Mouse (Mus musculus) hindbrain, embryonic 12.5 days (tissue): ENCODE measurements around the gene Camk1g. TPM values are rescaled to one million over a fixed set of nuclear protein-coding genes. Genes with fewer than 3 reads are reported as not detected.
A peak's percentile ranks its signal among the peaks of the same experiment; 100 is the strongest.

ENCODE experiments used
- ATAC-seq: fragments of 200-750 bp; cut with Nextera tagmentation; 2 replicates; pipeline ENCODE4 v1.8.0; 2017; ENCODE audit warnings: moderate TSS enrichment; ENCODE audit not compliant: low FRiP score
- H3K27ac ChIP-seq: fragments of 300-500 bp; sonication (generic); 2 replicates; pipeline ENCODE4 v1.5.1; 2016; ENCODE audit warnings: mild to moderate bottlenecking
- H3K27me3 ChIP-seq: fragments of 300-500 bp; sonication (generic); 2 replicates; pipeline ENCODE4 v1.6.1; 2016; ENCODE audit warnings: mild to moderate bottlenecking
- H3K36me3 ChIP-seq: fragments of 300-500 bp; sonication (generic); 2 replicates; pipeline ENCODE4 v1.6.1; 2016; ENCODE audit warnings: mild to moderate bottlenecking
- H3K4me1 ChIP-seq: fragments of 300-500 bp; sonication (generic); 2 replicates; pipeline ENCODE4 v1.6.1; 2016
- H3K4me2 ChIP-seq: fragments of 300-500 bp; sonication (generic); replicated peaks from 2 replicates; pipeline ENCODE4 v1.6.1; 2016; ENCODE audit warnings: mild to moderate bottlenecking
- H3K4me3 ChIP-seq: fragments of 300-500 bp; sonication (generic); 2 replicates; pipeline ENCODE4 v1.5.1; 2016; ENCODE audit warnings: mild to moderate bottlenecking
- H3K9ac ChIP-seq: fragments of 300-500 bp; sonication (generic); 2 replicates; pipeline ENCODE4 v1.6.1; 2016; ENCODE audit warnings: mild to moderate bottlenecking, moderate library complexity
- H3K9me3 ChIP-seq: fragments of 300-500 bp; sonication (generic); replicated peaks from 2 replicates; pipeline ENCODE4 v1.6.1; 2016; ENCODE audit warnings: mild to moderate bottlenecking
- WGBS: fragments of 180-500 bp; shearing (Covaris S2); methylation state at CpG from one replicate; pipeline ENCODE4 v1.1.7; 2016; 5-methylcytosine and 5-hydroxymethylcytosine counted together
- polyA plus RNA-seq: library from polyadenylated mRNA; unstranded; fragments of >200 nt; fragmentation: Nextera tagmentation; extraction: Ambion mirVana; gene quantifications from 2 replicates; pipeline ENCODE4 v1.2.1, GENCODE M21; 2016

Camk1g gene
- polyA plus RNA-seq, 1 experiment from 2014 or later = 20.3 TPM

DNA sequence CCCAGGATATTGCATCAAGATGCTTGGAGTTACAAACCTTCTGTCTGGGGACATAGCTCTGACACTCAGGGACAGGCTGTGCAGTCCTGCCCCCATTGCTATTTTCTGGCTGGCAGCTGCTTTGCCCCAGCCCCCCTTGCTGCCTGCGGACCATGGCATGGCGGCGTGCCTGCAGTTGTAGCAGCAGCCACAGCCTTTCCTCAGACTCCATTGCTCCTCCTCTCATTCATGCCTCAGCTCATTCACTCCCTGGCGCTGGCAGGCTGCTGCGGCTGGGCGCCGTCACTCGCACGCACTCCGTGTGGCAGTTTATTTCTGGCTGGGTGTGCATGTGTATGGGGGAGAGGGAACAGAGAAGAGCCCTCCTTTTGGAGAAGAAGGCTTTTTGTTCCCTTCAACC lies 2.0 kb downstream of the Camk1g start:
- peak; percentile 59 for ATAC-seq
- 20% methylated on average over 10 of the region's 10 CpGs for WGBS
- Histone ChIP-seq H3K27me3 (no peaks in the 10 kb centered on the region), H3K9me3 (no peaks in the 10 kb centered on the region), H3K36me3 (no peaks in the 10 kb centered on the region), H3K27ac (no peak overlapping the region), H3K4me2 (peak overlapping the region; percentile 71), H3K4me3 (0 out of 2 replicates have a peak overlapping the region, but pooled peaks have one; percentile 0), H3K4me1 (peaks cover 29% of the 10 kb centered on the region), H3K9ac (peak overlapping the region; percentile 9; the same call in 1 of the 2 replicates)

DNA sequence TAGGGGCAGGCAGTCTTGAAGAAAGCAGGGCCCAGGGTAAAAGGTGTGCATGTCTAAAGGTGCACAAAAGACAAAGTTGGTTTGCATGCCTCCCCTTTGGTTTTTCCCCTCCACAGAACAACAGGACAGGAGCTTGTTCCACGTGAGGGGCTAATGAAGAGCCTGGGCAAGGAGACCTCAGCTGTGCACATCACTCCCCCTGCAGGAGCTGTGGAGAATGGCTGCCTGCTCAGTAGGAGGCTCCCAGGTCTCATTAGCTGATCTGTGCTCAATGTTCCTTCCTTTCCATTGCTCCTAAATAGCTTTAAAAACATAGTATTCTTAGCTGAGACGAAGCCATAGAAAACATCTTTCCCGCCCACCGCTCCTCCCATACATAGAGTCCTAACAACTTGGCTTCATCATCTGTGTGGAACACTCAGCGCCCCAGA lies 6.3 kb downstream of the Camk1g start:
- Histone ChIP-seq H3K4me3 (no peak overlapping the region), H3K4me2 (no peak overlapping the region), H3K9ac (no peak overlapping the region), H3K36me3 (peaks cover 12% of the 10 kb centered on the region; the same call in 1 of the 2 replicates), H3K4me1 (peaks cover 13% of the 10 kb centered on the region), H3K27ac (no peak overlapping the region), H3K9me3 (no peaks in the 10 kb centered on the region), H3K27me3 (no peaks in the 10 kb centered on the region)
- ATAC-seq = no peak
- WGBS = 66% methylated on average over 5 of the region's 5 CpGs

DNA sequence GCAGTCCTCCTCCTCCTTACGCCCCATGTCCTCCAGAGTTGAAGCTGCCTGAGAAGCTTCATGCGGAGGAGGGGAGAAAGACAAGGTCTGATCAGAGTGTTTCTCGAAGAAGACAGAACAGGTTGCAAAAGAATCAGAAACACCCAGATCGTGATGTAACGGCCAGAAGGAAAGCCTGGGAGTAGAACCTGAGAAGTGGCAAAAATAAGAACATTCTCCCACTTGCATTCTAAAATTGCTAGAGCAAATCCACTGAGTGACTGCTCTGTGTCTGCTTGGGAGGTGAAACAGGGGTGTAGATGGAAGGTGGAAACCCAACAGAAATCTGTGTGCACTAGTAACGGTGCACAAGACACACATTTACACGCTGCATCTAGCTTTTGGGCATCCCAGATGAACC lies 8.0 kb downstream of the Camk1g start:
- Histone ChIP-seq H3K4me3 (no peak overlapping the region), H3K4me1 (no peaks in the 10 kb centered on the region), H3K27me3 (no peaks in the 10 kb centered on the region), H3K4me2 (no peak overlapping the region), H3K36me3 (peaks cover 12% of the 10 kb centered on the region), H3K9me3 (no peaks in the 10 kb centered on the region), H3K27ac (no peak overlapping the region), H3K9ac (no peak overlapping the region)
- no peak for ATAC-seq
- 89% methylated on average over 7 of the region's 7 CpGs for WGBS

DNA sequence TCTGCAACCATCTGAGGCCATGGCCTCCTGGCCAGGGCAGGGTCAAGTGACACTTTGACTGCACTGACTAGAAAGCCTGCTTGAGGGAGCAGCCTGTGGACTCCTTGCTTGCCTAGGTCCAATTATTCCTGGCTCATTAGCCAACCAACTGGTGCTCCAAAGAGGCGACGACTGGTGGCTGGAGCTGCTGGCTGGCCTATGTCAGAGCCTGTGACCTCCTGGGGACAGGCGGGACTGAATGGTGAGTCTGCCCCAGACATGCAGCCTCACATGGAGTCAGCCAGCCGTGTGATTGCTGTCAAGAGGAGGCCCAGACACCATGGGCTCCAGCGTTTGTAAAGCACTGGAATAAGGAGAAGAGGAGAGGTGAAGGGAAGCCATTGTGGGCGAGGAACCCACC lies 8.9 kb downstream of the Camk1g start:
- Histone ChIP-seq H3K27me3 (no peaks in the 10 kb centered on the region), H3K27ac (no peak overlapping the region), H3K4me1 (no peaks in the 10 kb centered on the region), H3K36me3 (peaks cover 16% of the 10 kb centered on the region), H3K9ac (no peak overlapping the region), H3K4me2 (no peak overlapping the region), H3K9me3 (no peaks in the 10 kb centered on the region), H3K4me3 (no peak overlapping the region)
- WGBS = 27% methylated on average over 6 of the region's 6 CpGs
- ATAC-seq = 0 out of 2 replicates have a peak, but pooled peaks have one; percentile 38

DNA sequence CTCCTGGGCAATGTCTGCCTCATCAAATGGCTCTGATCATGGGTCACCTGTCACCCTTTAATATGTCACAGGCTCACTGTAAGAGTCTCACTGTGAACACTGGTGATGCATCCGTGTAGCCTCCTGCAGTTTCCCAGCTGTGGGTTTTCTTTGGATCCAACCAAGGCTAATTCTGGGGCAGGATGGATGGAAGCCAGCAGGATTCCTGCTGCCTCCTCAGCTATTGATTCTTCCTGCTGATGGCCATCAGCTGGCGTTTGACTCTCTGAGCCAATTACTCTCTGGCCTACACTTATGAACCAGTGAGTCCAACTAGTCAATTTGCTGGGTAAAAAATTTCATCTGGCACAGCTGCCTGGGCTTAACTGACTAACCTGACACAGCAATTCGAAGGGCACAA lies 10.9 kb downstream of the Camk1g start:
- Histone ChIP-seq H3K36me3 (peaks cover 26% of the 10 kb centered on the region), H3K4me2 (no peak overlapping the region), H3K9me3 (no peaks in the 10 kb centered on the region), H3K4me3 (no peak overlapping the region), H3K27ac (no peak overlapping the region), H3K27me3 (no peaks in the 10 kb centered on the region), H3K4me1 (no peaks in the 10 kb centered on the region), H3K9ac (no peak overlapping the region)
- 71% methylated on average over 3 of the region's 3 CpGs for WGBS
- ATAC-seq = no peak

DNA sequence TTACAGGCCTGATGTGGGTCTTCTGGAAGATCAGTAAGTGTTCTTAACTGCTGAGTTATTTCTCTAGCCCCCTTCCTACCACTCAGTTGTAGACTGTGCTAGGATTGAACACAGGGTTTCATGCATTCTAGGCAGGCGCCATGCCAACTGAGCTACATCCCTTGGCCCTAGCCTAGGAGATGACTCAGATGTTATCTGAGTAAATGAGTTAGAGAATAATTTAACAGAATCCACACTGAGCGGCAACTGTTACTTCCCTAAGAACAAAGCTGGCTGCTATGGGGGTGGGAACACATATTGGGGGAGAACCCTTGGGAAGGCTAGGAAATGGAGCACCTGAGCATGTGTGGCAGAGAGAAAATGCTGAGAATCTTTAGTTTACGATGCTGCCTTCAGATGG lies 18.5 kb downstream of the Camk1g start:
- Histone ChIP-seq H3K4me3 (no peak overlapping the region), H3K4me2 (no peak overlapping the region), H3K27ac (no peak overlapping the region)

DNA sequence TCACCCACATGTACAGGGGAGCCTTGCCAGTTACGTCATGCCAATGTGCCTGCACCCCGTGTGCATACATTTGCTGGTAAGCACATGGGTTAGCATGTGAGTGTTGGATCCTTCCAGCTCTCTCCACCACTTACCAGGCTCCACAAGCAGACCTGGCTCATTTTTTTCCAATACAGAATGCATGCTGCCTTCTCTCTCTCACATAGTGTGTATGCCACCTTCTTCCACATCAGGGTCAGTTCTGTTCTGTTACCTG lies 19.6 kb downstream of the Camk1g start:
- Histone ChIP-seq H3K4me2 (no peak overlapping the region), H3K27ac (no peak overlapping the region), H3K4me1 (no peaks in the 10 kb centered on the region), H3K36me3 (peaks cover 54% of the 10 kb centered on the region), H3K4me3 (no peak overlapping the region), H3K9me3 (no peaks in the 10 kb centered on the region), H3K27me3 (no peaks in the 10 kb centered on the region), H3K9ac (no peak overlapping the region)
- ATAC-seq = no peak
- WGBS = 95% methylated on average over 2 of the region's 2 CpGs

More for the DNA sequence above, 18.5 kb downstream of the Camk1g start:
- no peak overlapping the region for H3K9ac ChIP-seq
- H3K9me3 ChIP-seq = no peaks in the 10 kb centered on the region
- no peak for ATAC-seq
- H3K4me1 ChIP-seq = no peaks in the 10 kb centered on the region
- WGBS = 90% methylated on average over 3 of the region's 3 CpGs
- no peaks in the 10 kb centered on the region for H3K27me3 ChIP-seq
- peaks cover 63% of the 10 kb centered on the region for H3K36me3 ChIP-seq

DNA sequence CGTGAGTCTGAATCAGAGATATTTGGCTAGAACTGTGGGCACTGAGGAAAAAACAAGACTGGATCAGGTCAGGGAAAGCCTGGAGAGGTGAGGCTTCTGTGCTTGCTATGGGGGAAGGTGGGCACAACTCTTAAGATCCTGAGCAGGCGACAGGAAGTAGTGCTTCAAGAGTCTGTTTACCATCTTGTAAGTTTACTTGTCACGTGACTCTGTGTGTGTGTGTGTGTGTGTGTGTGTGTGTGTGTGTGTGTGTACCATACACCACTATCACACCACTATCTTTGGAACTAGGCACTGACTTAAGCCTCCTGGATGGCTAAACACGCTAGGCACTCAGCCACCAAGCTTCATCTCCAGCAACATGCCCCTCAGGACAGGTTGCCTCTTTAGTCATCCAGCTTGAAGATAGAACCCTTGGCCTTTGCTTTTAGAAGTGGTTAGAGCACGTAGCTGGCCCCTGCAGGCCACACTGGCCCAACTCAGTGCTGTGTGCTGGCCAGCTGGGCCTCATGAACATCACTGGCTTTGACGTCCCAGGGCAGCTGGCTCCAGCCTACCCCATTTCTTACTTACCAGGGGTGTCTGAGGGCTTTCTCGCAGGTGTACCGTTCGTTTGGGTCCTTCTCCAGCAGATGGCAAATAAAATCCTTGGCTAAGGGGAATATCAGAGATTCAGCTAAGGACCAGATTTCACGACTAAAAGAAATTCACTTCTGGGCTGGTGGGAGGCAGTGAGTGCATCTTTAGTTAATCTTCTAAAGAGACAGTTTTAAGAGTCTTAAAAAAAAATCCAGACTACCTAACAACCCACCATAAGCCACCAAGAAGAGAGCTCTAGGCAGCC lies 20.2 kb downstream of the Camk1g start:
- ATAC-seq = no peak

DNA sequence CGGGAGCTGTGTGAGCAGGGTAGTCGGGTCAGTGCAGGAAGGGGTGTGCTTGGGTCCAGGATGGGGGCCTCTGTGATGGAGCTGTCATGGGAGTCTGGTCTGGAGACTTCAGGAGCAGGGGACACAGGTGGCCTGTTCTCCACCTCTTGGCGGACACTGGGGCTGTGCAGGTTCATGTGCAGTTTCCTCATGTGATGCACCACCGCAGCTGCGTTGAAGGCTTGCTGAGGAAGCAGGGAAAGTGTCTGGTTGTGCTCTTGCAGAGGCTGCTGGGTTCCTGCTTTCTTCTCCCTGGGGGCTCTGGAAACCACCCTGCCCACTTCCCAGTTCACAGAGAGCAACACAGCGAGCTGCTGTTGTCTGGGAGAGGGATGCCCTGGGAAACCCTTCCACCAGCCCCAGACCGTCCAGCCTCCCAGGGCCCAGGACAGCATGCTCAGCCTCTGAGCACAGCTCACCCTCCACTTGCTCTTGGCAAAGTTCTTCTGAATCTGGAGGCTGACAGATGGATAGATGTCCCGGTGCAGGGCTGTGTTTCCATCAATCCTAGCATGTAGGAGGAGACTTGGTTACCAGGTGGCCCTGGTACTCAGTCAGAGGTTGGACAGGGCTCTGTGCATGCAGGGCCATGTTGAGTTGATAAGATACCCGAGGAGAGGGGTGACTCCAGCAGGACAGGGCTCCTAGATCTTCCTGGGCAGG lies 21.7 kb downstream of the Camk1g start:
- no peaks in the 10 kb centered on the region for H3K9me3 ChIP-seq
- H3K9ac ChIP-seq = no peak overlapping the region
- H3K27ac ChIP-seq = no peak overlapping the region
- H3K27me3 ChIP-seq = no peaks in the 10 kb centered on the region
- H3K4me1 ChIP-seq = no peaks in the 10 kb centered on the region
- no peak overlapping the region for H3K4me2 ChIP-seq
- H3K36me3 ChIP-seq = peaks cover 47% of the 10 kb centered on the region
- ATAC-seq = no peak
- no peak overlapping the region for H3K4me3 ChIP-seq
- WGBS = 75% methylated on average over 9 of the region's 9 CpGs

More for the DNA sequence above, 20.2 kb downstream of the Camk1g start:
- H3K36me3 ChIP-seq = peaks cover 52% of the 10 kb centered on the region
- H3K27me3 ChIP-seq = no peaks in the 10 kb centered on the region
- no peaks in the 10 kb centered on the region for H3K9me3 ChIP-seq
- H3K27ac ChIP-seq = no peak overlapping the region
- WGBS = 85% methylated on average over 10 of the region's 10 CpGs
- H3K4me3 ChIP-seq = no peak overlapping the region
- H3K4me2 ChIP-seq = no peak overlapping the region
- H3K9ac ChIP-seq = no peak overlapping the region
- no peaks in the 10 kb centered on the region for H3K4me1 ChIP-seq

DNA sequence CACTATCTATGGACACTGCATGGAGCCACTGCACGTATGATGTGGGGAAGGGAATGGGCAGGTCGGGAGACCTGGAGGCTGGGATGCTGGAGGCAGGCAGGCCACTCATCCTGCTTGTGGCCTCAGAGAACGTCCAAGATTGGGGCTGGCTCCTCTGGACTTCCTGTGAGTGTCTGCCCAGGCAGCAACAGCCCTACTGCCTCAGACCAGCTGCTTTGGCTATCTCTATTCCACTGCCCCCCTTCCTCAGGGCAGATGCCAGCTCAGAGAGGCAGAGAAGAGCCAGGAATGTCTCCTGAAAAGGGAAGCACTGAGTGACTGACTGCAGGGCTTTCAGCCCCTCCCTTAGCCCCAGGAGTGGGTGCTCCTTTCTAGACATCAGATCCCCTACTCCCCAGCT lies 23.2 kb downstream of the Camk1g start:
- peaks cover 32% of the 10 kb centered on the region for H3K36me3 ChIP-seq
- no peaks in the 10 kb centered on the region for H3K9me3 ChIP-seq
- WGBS = 81% methylated on average over 3 of the region's 3 CpGs
- H3K4me1 ChIP-seq = no peaks in the 10 kb centered on the region
- no peak overlapping the region for H3K27ac ChIP-seq
- no peak overlapping the region for H3K9ac ChIP-seq
- ATAC-seq = no peak
- no peak overlapping the region for H3K4me3 ChIP-seq
- H3K4me2 ChIP-seq = no peak overlapping the region
- H3K27me3 ChIP-seq = no peaks in the 10 kb centered on the region

DNA sequence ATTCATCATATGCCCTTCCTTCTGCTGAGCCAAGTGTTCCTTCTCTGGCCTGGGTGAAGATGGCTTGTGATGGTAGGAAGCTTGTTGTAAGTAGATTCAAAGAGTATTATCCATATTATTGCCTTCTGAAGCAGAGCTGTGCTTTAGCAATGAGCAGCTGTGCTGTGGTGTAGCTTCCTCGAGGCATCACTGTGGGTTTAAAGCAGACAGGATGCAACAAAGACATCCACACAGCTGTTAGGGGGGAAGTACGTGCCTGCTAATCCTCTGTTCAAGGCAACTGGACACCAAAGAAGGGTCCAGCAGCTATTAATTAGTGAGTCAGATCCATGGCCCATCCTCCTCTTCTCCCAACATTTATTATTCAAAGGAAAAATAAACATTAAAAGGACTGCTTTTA lies 25.1 kb downstream of the Camk1g start:
- H3K4me3 ChIP-seq = no peak overlapping the region
- no peaks in the 10 kb centered on the region for H3K27me3 ChIP-seq
- no peaks in the 10 kb centered on the region for H3K4me1 ChIP-seq
- peaks cover 17% of the 10 kb centered on the region for H3K36me3 ChIP-seq
- no peak overlapping the region for H3K27ac ChIP-seq
- no peak overlapping the region for H3K4me2 ChIP-seq
- H3K9ac ChIP-seq = no peak overlapping the region
- no peak for ATAC-seq
- WGBS = 50% methylated on average over 2 of the region's 2 CpGs
- no peaks in the 10 kb centered on the region for H3K9me3 ChIP-seq

DNA sequence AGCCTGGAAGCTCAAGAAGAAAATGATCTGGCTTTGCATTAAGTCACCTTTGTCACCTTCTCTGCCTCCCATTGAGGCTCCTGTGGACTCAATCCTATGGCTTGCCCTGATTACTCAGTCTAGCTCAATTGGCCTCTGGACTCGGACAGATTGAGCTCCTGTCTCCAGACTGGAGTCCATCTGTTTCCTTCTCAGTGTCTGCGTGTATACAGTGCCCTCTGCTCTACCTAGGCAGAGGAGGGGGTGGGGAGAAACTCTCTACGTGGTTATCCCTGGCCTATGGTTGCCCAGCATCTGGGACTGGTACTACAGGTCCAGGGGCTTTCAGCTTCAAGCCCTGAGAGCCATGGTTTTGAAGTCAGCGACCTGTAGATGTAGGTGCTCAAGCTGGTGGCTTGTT lies 26.2 kb downstream of the Camk1g start:
- Histone ChIP-seq H3K4me3 (no peak overlapping the region), H3K27me3 (no peaks in the 10 kb centered on the region), H3K36me3 (peaks cover 8% of the 10 kb centered on the region), H3K9ac (no peak overlapping the region), H3K27ac (no peak overlapping the region), H3K4me1 (no peaks in the 10 kb centered on the region), H3K9me3 (no peaks in the 10 kb centered on the region), H3K4me2 (no peak overlapping the region)
- WGBS = 75% methylated on average over 4 of the region's 4 CpGs
- no peak for ATAC-seq
